Mouse (Mus musculus) monocyte, adult 5-6 weeks (primary cell): Measurements from ENCODE around the gene Plxdc1. TPM values are rescaled to one million over a fixed set of nuclear protein-coding genes. Genes with fewer than 3 reads are reported as not detected.

Experiments used
- ATAC-seq: fragments of 153-309, 156-312 bp; replicated peaks from 2 replicates; pipeline ENCODE4 v1.8.0; 2017; ENCODE audit warnings: mild to moderate bottlenecking; ENCODE audit not compliant: low TSS enrichment, insufficient number of reproducible peaks, severe bottlenecking, poor library complexity, low FRiP score
- total RNA-seq: library from RNA; stranded (forward); fragments of 200-1000, 200-491, 200-594 nt; gene quantifications from 3 replicates; pipeline ENCODE4 v1.2.3, GENCODE M21; 2017

The Plxdc1 gene
- total RNA-seq, 1 experiment from 2014 or later, result 2.4 TPM

GRCm38 (mm10) chr11:97997387-97997960 is 11.2 kb upstream of the Plxdc1 start:
- ATAC-seq, result no peak

GRCm38 (mm10) chr11:97996691-97997090 is 10.4 kb upstream of the Plxdc1 start:
- ATAC-seq, result no peak

GRCm38 (mm10) chr11:97995564-97996288 is 9.5 kb upstream of the Plxdc1 start, which contains the start of gene Arl5c:
Gene Arl5c (minus strand): TSS chr11:97996181.
- peak; percentile 42 for ATAC-seq

GRCm38 (mm10) chr11:97994539-97995100 is 8.4 kb upstream of the Plxdc1 start:
- ATAC-seq, result peak; percentile 54

GRCm38 (mm10) chr11:97988530-97989096 is 2.4 kb upstream of the Plxdc1 start:
- peak; percentile 45 for ATAC-seq

- ATAC-seq, result peak; percentile 68
These were observed 1.6 kb upstream of the Plxdc1 start for GRCm38 (mm10) chr11:97987551-97988526.

GRCm38 (mm10) chr11:97986738-97987465 is 658 bp upstream of the Plxdc1 start:
- no peak for ATAC-seq

- ATAC-seq, result no peak
These were observed 2.3 kb downstream of the Plxdc1 start for GRCm38 (mm10) chr11:97983983-97984382.

GRCm38 (mm10) chr11:97983506-97983905 is 2.7 kb downstream of the Plxdc1 start:
- ATAC-seq, result no peak

- no peak for ATAC-seq
These were observed 3.5 kb downstream of the Plxdc1 start for GRCm38 (mm10) chr11:97982721-97983120.

GRCm38 (mm10) chr11:97980531-97980966 is 5.7 kb downstream of the Plxdc1 start:
- ATAC-seq, result no peak

GRCm38 (mm10) chr11:97979824-97980495 is 6.3 kb downstream of the Plxdc1 start:
- ATAC-seq, result no peak

GRCm38 (mm10) chr11:97978392-97978791 is 7.9 kb downstream of the Plxdc1 start:
- ATAC-seq, result no peak

- ATAC-seq, result no peak
These were observed 8.4 kb downstream of the Plxdc1 start for GRCm38 (mm10) chr11:97977797-97978196.

- ATAC-seq, result no peak
These were observed 11.5 kb downstream of the Plxdc1 start for GRCm38 (mm10) chr11:97974746-97975145.

GRCm38 (mm10) chr11:97974141-97974540 is 12.1 kb downstream of the Plxdc1 start:
- no peak for ATAC-seq

GRCm38 (mm10) chr11:97972434-97972833 is 13.8 kb downstream of the Plxdc1 start:
- ATAC-seq, result no peak
